Mouse (Mus musculus) heart, postnatal 0 days (tissue): ENCODE measurements around the gene Cox11. TPM values are rescaled to one million over a fixed set of nuclear protein-coding genes. Genes with fewer than 3 reads are reported as not detected.
A peak's percentile ranks its signal among the peaks of the same experiment; 100 is the strongest.

Source experiments
- ATAC-seq: fragments of 200-750 bp; cut with Nextera tagmentation; 2 replicates; pipeline ENCODE4 v1.8.0; 2017; ENCODE audit warnings: low read depth, moderate number of reproducible peaks, moderate library complexity; ENCODE audit not compliant: insufficient read depth
- DNase-seq: peaks from one replicate; pipeline ENCODE4 v3.0.0-alpha.2; 2016; ENCODE audit warnings: low spot score
- H3K27ac ChIP-seq: fragments of 300-500 bp; sonication (generic); 2 replicates; pipeline ENCODE4 v1.5.1; 2014; ENCODE audit warnings: low read depth, mild to moderate bottlenecking
- H3K27me3 ChIP-seq: fragments of 300-500 bp; sonication (generic); 2 replicates; pipeline ENCODE4 v1.6.1; 2014; ENCODE audit warnings: low read length, mixed read lengths; ENCODE audit not compliant: control insufficient read depth, insufficient read depth
- H3K36me3 ChIP-seq: fragments of 300-500 bp; sonication (generic); replicated peaks from 2 replicates; pipeline ENCODE4 v1.6.1; 2014; ENCODE audit warnings: low read length, mixed read lengths; ENCODE audit not compliant: control insufficient read depth, insufficient read depth
- H3K4me1 ChIP-seq: fragments of 300-500 bp; sonication (generic); 2 replicates; pipeline ENCODE4 v1.6.1; 2014; ENCODE audit warnings: antibody characterized with exemption; ENCODE audit not compliant: control insufficient read depth, insufficient read depth
- H3K4me2 ChIP-seq: fragments of 300-500 bp; sonication (generic); 2 replicates; pipeline ENCODE4 v1.6.1; 2014; ENCODE audit warnings: low read depth, mild to moderate bottlenecking, low read length, moderate library complexity
- H3K4me3 ChIP-seq: fragments of 300-500 bp; sonication (generic); 2 replicates; pipeline ENCODE4 v1.5.1; 2014; ENCODE audit warnings: low read depth, low read length
- H3K9ac ChIP-seq: fragments of 300-500 bp; sonication (generic); replicated peaks from 2 replicates; pipeline ENCODE4 v1.6.1; 2014; ENCODE audit warnings: low read depth, low read length, mixed read lengths
- H3K9me3 ChIP-seq: fragments of 300-500 bp; sonication (generic); replicated peaks from 2 replicates; pipeline ENCODE4 v1.6.1; 2016; ENCODE audit warnings: low read length; ENCODE audit not compliant: control insufficient read depth
- CTCF ChIP-seq: IDR thresholded peaks from 2 replicates; pipeline ENCODE4 v1.5.1; 2016; ENCODE audit warnings: antibody characterized with exemption, control low read depth, low read depth
- EP300 ChIP-seq: IDR thresholded peaks from 2 replicates; pipeline ENCODE4 v1.6.1; 2016; ENCODE audit warnings: antibody characterized with exemption, low read depth
- WGBS: fragments of 180-500 bp; shearing (Covaris S2); extraction: QIAGEN DNeasy Blood & Tissue Kit; methylation state at CpG from one replicate; pipeline ENCODE4 v1.1.7; 2014; 5-methylcytosine and 5-hydroxymethylcytosine counted together
- polyA plus RNA-seq: library from polyadenylated mRNA; unstranded; fragments of >200 nt; fragmentation: Nextera tagmentation; extraction: Ambion mirVana; gene quantifications from 2 replicates; pipeline ENCODE4 v1.2.1, GENCODE M21; 2015
- total RNA-seq: library from RNA; depleted of rRNA; stranded (reverse); fragments of >200 nt; gene quantifications from 2 replicates; pipeline ENCODE4 v1.2.3, GENCODE M21; 2014; ENCODE audit warnings: low replicate concordance

Cox11 gene
- total and polyA plus RNA-seq, 2 experiments from 2014 or later: 17.9 to 32.6 TPM

DNA sequence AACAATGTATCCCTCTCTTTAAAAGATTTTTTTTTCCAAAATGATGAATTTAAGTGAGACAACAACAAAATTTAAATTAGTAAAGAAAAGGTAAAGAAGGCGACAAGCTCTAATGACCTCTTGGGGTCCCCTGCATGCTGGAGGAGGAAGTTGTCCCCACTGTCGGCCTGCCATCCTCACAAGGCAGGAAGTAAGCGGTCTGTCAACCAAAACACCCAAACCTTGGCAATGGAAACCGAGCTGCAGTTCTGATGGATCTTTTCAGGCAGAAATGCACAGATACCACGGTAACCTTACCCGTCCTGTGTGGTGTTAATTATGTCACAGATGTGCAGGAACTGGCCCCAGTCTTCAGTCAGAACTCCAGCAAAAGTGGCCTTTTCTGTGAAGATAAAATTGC is 46.8 kb downstream of the Cox11 start:
- Histone ChIP-seq H3K27me3 (no peaks in the 10 kb centered on the region), H3K36me3 (peaks cover 5% of the 10 kb centered on the region), H3K9me3 (no peaks in the 10 kb centered on the region), H3K4me3 (no peak overlapping the region), H3K27ac (no peak overlapping the region), H3K4me2 (no peak overlapping the region), H3K4me1 (peaks cover 8% of the 10 kb centered on the region; the same call in 1 of the 2 replicates), H3K9ac (no peak overlapping the region)
- WGBS: 64% methylated on average over 6 of the region's 6 CpGs
- ATAC-seq: no peak
- no peak for DNase-seq
- no peak for TF ChIP-seq CTCF
- TF ChIP-seq EP300: no peak

DNA sequence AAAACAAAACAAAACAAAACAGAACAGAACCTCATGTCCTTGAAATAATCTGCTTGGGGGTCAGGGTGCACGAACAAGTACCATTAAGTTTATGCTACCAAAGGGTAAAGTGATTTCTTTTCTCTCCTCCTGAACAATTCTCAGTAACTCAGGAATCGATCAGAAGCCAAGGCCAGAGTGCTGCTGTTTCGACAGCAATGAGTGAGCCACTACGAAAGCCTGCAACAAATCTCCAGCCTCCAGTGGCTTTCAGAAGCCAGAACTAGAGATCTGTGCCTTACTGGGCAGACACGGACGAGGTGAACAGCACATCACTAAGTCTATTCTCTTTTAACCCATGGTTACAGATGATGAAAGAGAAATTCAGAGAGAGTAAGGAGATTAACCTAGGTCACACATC is 47.2 kb downstream of the Cox11 start:
- DNase-seq (no peak), ATAC-seq (no peak)
- no peaks in the 10 kb centered on the region for H3K9me3 ChIP-seq
- H3K36me3 ChIP-seq: peaks cover 5% of the 10 kb centered on the region
- TF ChIP-seq EP300 (no peak), CTCF (no peak)
- no peaks in the 10 kb centered on the region for H3K27me3 ChIP-seq
- H3K9ac ChIP-seq: no peak overlapping the region
- 74% methylated on average over 6 of the region's 6 CpGs for WGBS
- H3K4me1 ChIP-seq: peaks cover 8% of the 10 kb centered on the region; the same call in 1 of the 2 replicates
- no peak overlapping the region for H3K4me2 ChIP-seq
- H3K4me3 ChIP-seq: no peak overlapping the region
- no peak overlapping the region for H3K27ac ChIP-seq

DNA sequence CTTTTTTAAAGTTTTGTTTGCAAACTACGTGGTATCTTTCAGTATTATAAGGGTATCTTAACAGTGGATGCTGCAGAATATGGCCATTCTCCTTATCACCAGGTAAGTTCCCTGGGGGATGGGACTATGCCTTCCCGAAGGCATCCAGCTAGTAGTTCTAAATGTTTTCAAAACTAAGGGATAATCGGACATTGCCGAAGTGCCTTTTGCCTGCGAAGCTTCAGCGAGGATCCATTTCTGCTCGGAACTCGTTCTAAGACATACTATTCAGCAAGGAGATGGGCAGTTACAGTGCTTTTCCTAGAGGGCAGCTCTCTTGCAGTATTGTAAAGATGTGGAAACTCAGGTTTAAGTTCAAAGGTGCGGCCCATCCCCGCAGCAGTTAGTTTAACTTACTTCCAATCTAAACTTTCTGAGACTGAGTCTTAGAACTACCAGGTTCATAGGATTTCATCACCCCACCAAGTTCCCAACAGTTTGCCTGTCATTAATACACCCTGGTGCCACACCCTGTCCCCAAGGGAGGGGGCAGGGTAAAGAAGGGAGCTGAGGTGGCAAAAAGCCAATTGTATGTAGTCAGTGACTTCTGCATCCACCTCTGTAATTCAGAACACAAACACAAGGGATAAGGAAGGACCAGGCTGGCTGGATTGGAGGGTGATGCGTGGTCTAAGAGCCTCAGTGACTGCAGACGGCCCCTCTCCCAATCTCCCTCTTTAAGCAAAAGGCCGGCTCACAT is 48.5 kb downstream of the Cox11 start:
- DNase-seq (peak; percentile 13), ATAC-seq (0 out of 2 replicates have a peak, but pooled peaks have one; percentile 9)
- Histone ChIP-seq H3K4me2 (peak overlapping the region; percentile 83), H3K36me3 (peaks cover 5% of the 10 kb centered on the region), H3K4me1 (peaks cover 8% of the 10 kb centered on the region; the same call in 1 of the 2 replicates), H3K9ac (0 out of 2 replicates have a peak overlapping the region, but pooled peaks have one; percentile 60), H3K27ac (no peak overlapping the region), H3K4me3 (peak overlapping the region; percentile 59), H3K27me3 (no peaks in the 10 kb centered on the region), H3K9me3 (no peaks in the 10 kb centered on the region)
- 72% methylated on average over 13 of the region's 13 CpGs for WGBS
- TF ChIP-seq EP300 (no peak), CTCF (no peak)

DNA sequence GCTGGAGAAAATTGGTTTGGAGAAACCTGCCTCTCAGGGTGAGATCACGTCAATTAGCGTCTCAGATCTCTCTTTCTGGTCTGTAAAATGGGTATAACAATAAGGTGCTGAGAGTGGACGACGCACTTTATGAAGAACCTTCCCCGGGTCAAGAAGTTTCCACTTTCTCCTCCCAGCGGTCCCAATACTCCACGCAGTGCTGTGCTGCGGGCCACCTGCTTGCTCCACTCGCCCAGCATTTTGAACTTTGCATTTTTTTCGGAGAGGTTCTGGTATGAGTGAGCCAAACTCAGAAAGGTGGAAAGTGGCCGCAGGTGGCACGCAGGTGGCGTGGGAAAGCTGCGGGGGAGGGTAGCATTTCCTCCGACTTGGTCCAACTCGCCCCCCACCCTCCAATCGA is 49.1 kb downstream of the Cox11 start:
- Histone ChIP-seq H3K9me3 (no peaks in the 10 kb centered on the region), H3K4me2 (peak overlapping the region; percentile 83), H3K36me3 (peaks cover 5% of the 10 kb centered on the region), H3K4me3 (peak overlapping the region; percentile 59), H3K27ac (no peak overlapping the region), H3K9ac (peak overlapping the region; percentile 60), H3K4me1 (peaks cover 8% of the 10 kb centered on the region; the same call in 1 of the 2 replicates), H3K27me3 (no peaks in the 10 kb centered on the region)
- DNase-seq (no peak), ATAC-seq (peak; percentile 44)
- TF ChIP-seq CTCF: no peak
- TF ChIP-seq EP300: no peak
- WGBS: 1% methylated on average over 17 of the region's 17 CpGs

DNA sequence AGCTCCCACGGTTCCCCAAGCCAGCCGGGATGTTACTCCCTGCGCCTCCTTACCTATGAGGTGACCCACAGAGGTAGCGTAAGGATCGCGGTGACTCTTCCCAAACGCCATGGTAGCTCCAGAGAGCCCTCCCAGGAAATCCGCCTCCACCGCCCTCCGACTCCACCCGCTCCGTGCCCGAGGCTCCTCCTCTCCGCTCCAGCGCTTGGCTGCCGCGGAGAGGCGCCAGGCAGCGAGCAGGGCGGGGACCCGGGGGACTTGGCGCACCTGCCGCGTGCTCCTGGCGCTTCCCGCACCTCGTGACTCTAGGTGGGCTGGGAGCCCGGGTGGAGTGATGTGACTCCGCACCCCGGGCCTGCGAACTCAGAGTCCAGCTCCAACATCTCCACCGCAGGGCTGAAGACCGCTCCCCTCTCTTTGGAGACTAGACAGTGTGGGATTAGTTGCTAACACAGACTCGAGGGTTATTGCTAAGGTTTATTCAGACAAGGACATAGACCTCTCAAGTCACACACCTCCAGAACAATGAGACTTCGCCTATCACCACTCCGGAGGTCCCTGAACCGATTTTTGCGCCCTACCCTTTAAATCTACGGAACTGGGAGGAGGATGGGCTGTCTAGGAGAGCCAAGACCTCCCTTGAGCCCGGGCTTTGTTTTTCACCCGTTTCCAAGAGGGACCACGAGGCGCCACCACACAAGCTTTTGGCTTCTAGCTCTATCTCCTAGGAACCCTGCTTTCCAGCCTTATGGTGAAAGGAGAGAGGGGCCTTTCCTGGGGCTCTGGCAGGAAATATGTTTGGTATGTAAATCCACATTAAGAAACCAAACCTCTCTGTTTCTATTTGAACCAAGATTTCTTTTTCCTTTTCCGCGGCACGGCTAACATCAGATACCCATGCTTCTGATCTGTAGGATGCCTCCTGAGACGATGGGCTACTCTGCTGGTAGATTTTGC is 49.8 kb downstream of the Cox11 start, which contains the start of gene Tom1l1:
Tom1l1 (minus strand) TSS at position 907 of the 957 bp plus-strand sequence.
- Histone ChIP-seq H3K27ac (no peak within 1 kb of the TSS), H3K4me2 (peak within 1 kb of the TSS; percentile 83), H3K9ac (peak within 1 kb of the TSS; percentile 60), H3K4me3 (peak within 1 kb of the TSS; percentile 59), H3K36me3 (no peaks in the 10 kb centered on the region; the same call in 1 of the 2 replicates), H3K9me3 (no peaks in the 10 kb centered on the region), H3K4me1 (peaks cover 8% of the 10 kb centered on the region; the same call in 1 of the 2 replicates), H3K27me3 (no peaks in the 10 kb centered on the region)
- 6% methylated on average over 40 of the region's 47 CpGs for WGBS
- TF ChIP-seq CTCF: no peak
- no peak for TF ChIP-seq EP300
- ATAC-seq (peak; percentile 92), DNase-seq (peak; percentile 58)
